Mouse (Mus musculus) intestine, embryonic 14.5 days (tissue): ENCODE data around the gene Fam228a. TPM values are rescaled to one million over a fixed set of nuclear protein-coding genes. Genes with fewer than 3 reads are reported as not detected.

ENCODE experiments used
- ATAC-seq: fragments of 200-750 bp; cut with Nextera tagmentation; replicated peaks from 2 replicates; pipeline ENCODE4 v1.8.0; 2017; ENCODE audit warnings: low read depth, moderate number of reproducible peaks, moderate TSS enrichment, moderate library complexity; ENCODE audit not compliant: low FRiP score, low TSS enrichment
- DNase-seq: peaks from one replicate; pipeline ENCODE4 v3.0.0-alpha.2; 2018; ENCODE audit warnings: low spot score
- H3K27ac ChIP-seq: fragments of 300-500 bp; sonication (generic); 2 replicates; pipeline ENCODE4 v1.5.1; 2014; ENCODE audit warnings: low read depth, mild to moderate bottlenecking, control low read depth
- H3K27me3 ChIP-seq: fragments of 300-500 bp; sonication (generic); replicated peaks from 2 replicates; pipeline ENCODE4 v1.6.1; 2014; ENCODE audit warnings: low read length, control low read depth; ENCODE audit not compliant: control insufficient read depth, insufficient read depth
- H3K36me3 ChIP-seq: fragments of 300-500 bp; sonication (generic); 2 replicates; pipeline ENCODE4 v1.6.1; 2014; ENCODE audit warnings: low read length, control low read depth; ENCODE audit not compliant: control insufficient read depth, insufficient read depth
- H3K4me1 ChIP-seq: fragments of 300-500 bp; sonication (generic); replicated peaks from 2 replicates; pipeline ENCODE4 v1.6.1; 2014; ENCODE audit warnings: low read length, control low read depth, mixed read lengths; ENCODE audit not compliant: control insufficient read depth, insufficient read depth
- H3K4me2 ChIP-seq: fragments of 300-500 bp; sonication (generic); 2 replicates; pipeline ENCODE4 v1.6.1; 2014; ENCODE audit warnings: low read length
- H3K4me3 ChIP-seq: fragments of 300-500 bp; sonication (generic); 2 replicates; pipeline ENCODE4 v1.5.1; 2014; ENCODE audit warnings: low read depth, low read length, control low read depth, mixed read lengths
- H3K9ac ChIP-seq: fragments of 300-500 bp; sonication (generic); 2 replicates; pipeline ENCODE4 v1.6.1; 2014; ENCODE audit warnings: mild to moderate bottlenecking, low read length
- H3K9me3 ChIP-seq: fragments of 300-500 bp; sonication (generic); 2 replicates; pipeline ENCODE4 v1.6.1; 2016; ENCODE audit warnings: low read length, control low read depth; ENCODE audit not compliant: control insufficient read depth
- WGBS: fragments of 180-500 bp; shearing (Covaris S2); extraction: QIAGEN DNeasy Blood & Tissue Kit; methylation state at CpG from one replicate; pipeline ENCODE4 v1.1.7; 2014; 5-methylcytosine and 5-hydroxymethylcytosine counted together
- polyA plus RNA-seq: library from polyadenylated mRNA; unstranded; fragments of >200 nt; fragmentation: Nextera tagmentation; extraction: Ambion mirVana; gene quantifications from 2 replicates; pipeline ENCODE4 v1.2.1, GENCODE M21; 2014

Fam228a gene
- polyA plus RNA-seq, 1 experiment from 2014 or later: 0.16 TPM

- DNase-seq: no peak
- Histone ChIP-seq H3K4me3 (no peak overlapping the region), H3K36me3 (no peaks in the 10 kb centered on the region), H3K27me3 (no peaks in the 10 kb centered on the region), H3K9ac (no peak overlapping the region), H3K4me2 (no peak overlapping the region), H3K9me3 (no peaks in the 10 kb centered on the region), H3K4me1 (no peaks in the 10 kb centered on the region), H3K27ac (no peak overlapping the region)
- no peak for ATAC-seq
- WGBS: 97% methylated on average over 3 of the region's 3 CpGs
These were observed 9.1 kb downstream of the Fam228a start for GRCm38 (mm10) chr12:4729165-4729564.

DNA sequence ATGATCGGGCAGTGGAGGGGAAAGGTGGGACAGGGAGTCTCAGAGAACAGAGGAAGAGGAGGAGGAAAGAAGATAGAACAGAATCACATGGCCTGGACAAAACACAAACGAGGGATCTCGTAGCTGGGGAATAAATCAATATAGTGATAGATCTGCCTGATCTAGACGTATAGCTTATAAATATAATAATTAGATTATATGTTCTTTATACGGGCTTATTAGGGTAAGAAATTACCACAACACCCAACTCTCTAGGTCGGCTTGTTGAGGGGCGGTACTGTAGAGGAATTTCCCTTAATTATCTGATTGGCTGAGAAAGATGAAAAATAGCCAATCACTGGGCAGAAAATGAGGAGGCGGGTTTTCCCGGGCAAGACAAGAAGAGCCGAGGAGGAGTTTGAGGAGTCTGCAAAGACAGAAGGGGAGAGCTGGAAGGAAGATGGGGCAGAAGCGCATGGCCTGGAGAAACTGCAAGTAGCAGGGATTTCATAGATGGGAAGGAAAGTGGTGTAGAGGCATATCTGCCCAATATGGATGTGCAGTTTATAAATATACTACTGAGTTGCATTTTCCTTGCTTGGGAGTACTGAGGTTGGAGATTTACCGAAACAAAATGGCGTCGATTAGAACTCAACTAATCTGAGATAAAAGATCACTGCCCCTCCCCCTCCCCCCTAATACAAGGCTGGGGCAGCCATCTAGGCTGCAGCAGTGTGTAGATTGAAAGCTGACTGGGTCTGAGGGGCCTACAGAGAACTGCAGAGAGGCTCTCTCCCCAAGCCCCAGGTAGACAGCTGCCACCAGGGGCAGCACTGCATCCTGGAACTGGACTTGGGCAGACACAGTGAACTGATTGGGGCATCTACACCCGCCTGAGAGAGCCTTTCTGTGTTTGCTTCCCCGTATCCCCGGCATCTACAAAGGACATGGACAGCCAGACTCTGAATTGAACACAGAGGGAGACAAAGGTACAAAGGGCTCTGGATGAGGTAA lies 18.2 kb downstream of the Fam228a start:
- no peak overlapping the region for H3K4me2 ChIP-seq
- no peaks in the 10 kb centered on the region for H3K36me3 ChIP-seq
- no peak overlapping the region for H3K27ac ChIP-seq
- H3K4me3 ChIP-seq: no peak overlapping the region
- no peaks in the 10 kb centered on the region for H3K4me1 ChIP-seq
- no peak for DNase-seq
- no peak overlapping the region for H3K9ac ChIP-seq
- H3K9me3 ChIP-seq: no peaks in the 10 kb centered on the region
- H3K27me3 ChIP-seq: no peaks in the 10 kb centered on the region
- ATAC-seq: no peak
- WGBS: 71% methylated on average over 17 of the region's 17 CpGs

DNA sequence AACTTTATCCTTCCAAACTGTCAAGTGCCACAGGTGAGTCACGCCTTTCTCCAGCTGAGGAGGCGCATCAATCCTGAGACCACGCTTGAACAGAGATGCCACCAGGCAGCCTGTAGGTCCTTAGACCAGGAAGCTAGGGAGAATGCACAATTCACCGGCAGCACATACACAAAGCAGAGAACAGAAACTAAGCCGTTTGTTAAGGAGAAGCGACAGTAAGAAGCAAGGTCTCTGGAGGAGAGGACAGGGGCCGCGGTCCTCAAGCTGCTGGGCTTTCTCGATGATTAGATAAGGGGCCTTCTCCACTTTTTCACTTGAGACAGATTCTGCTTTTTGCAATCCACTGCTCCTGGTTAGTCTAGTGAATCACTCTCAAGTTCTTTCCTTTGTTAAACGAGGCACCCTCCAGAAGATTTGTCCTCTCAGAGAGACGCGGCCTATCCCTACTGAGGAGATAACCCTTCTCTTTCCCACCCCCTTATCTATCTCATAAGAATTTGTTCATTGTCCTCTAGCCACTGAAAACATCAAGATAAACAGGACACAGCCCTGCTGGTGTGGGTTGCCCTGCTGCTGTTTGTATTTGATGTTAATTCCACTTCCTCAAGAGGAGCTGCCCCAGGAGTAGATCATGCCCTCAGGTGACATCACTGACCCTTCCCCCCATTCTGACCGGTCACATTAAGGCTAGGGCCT lies 19.0 kb downstream of the Fam228a start:
- no peaks in the 10 kb centered on the region for H3K4me1 ChIP-seq
- no peak overlapping the region for H3K9ac ChIP-seq
- WGBS: 64% methylated on average over 13 of the region's 13 CpGs
- ATAC-seq (no peak), DNase-seq (no peak)
- H3K27me3 ChIP-seq: no peaks in the 10 kb centered on the region
- no peaks in the 10 kb centered on the region for H3K9me3 ChIP-seq
- H3K36me3 ChIP-seq: no peaks in the 10 kb centered on the region
- no peak overlapping the region for H3K4me2 ChIP-seq
- H3K4me3 ChIP-seq: no peak overlapping the region
- H3K27ac ChIP-seq: no peak overlapping the region

DNA sequence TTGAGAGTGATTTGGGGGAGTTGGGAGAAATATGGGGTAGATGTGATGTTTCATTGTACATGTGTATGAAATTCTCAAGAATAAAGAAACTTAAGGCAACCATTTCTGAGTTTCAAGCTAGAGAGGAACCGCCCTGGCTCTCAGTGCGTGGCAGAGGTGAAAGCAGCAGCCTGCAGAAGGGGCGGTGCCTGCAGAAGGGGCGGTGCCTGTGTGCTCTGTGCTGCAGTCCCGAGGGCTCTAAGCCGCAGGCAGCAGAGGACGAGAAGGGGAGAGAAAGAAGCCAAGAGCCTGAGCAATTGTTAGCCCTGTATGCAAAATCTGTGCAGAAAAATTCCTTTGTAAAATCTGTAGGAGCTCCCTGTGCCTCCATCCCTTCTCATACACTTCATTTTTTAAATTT lies 20.8 kb downstream of the Fam228a start:
- Histone ChIP-seq H3K4me3 (no peak overlapping the region), H3K9me3 (no peaks in the 10 kb centered on the region), H3K4me2 (peak overlapping the region; percentile 23; the same call in 1 of the 2 replicates), H3K27ac (no peak overlapping the region), H3K27me3 (no peaks in the 10 kb centered on the region), H3K4me1 (no peaks in the 10 kb centered on the region), H3K36me3 (peaks cover 3% of the 10 kb centered on the region), H3K9ac (no peak overlapping the region)
- ATAC-seq (peak; percentile 73; the same call in 1 of the 2 replicates), DNase-seq (no peak)
- WGBS: 10% methylated on average over 7 of the region's 7 CpGs

DNA sequence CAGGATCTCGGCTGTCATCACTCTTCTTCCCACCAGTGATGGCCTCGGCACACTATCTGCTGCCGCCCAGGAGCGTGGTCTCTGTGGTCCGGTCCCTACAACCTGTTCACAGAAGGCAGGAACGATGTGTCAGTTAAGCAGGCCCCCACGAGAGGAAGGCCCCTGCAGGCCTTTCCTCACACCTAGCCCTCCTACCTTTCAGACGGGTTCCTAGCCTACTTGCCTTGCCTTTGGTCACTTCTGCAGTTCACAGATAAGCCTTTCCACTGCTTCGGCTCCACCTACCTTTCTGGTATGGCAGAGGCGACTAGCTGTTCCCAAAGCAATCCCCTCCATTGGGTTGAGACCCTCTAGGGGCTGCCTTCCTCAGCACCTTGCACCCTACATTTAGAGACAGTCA lies 22.6 kb downstream of the Fam228a start:
- DNase-seq (no peak), ATAC-seq (no peak)
- WGBS: 79% methylated on average over 10 of the region's 10 CpGs
- no peaks in the 10 kb centered on the region for H3K27me3 ChIP-seq
- H3K9ac ChIP-seq: no peak overlapping the region
- H3K36me3 ChIP-seq: peaks cover 11% of the 10 kb centered on the region
- H3K9me3 ChIP-seq: no peaks in the 10 kb centered on the region
- H3K27ac ChIP-seq: no peak overlapping the region
- no peak overlapping the region for H3K4me2 ChIP-seq
- H3K4me1 ChIP-seq: no peaks in the 10 kb centered on the region
- H3K4me3 ChIP-seq: no peak overlapping the region

DNA sequence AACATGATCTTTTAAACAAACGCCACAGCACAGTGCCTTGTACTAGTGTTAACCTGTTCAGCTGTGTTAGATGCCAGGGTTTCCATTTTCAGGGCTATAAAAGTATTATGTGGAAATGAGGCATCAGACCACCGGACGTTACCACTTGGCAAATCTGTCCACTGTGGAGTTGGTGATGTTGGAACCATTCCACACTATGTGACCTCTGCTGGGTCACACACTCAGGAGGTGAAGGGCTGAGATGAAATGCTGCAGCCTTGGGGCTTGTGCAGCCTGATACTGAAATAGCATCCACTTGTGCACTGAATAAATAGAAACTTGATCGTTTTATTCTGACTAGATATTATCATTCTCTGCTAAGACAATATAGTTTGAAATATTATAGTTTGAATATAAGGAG lies 24.9 kb downstream of the Fam228a start:
- DNase-seq (no peak), ATAC-seq (no peak)
- H3K4me1 ChIP-seq: no peaks in the 10 kb centered on the region
- H3K9ac ChIP-seq: no peak overlapping the region
- H3K27me3 ChIP-seq: no peaks in the 10 kb centered on the region
- H3K4me2 ChIP-seq: no peak overlapping the region
- H3K4me3 ChIP-seq: no peak overlapping the region
- H3K27ac ChIP-seq: no peak overlapping the region
- H3K9me3 ChIP-seq: no peaks in the 10 kb centered on the region
- WGBS: 49% methylated on average over 4 of the region's 4 CpGs
- H3K36me3 ChIP-seq: peaks cover 26% of the 10 kb centered on the region

GRCm38 (mm10) chr12:4709926-4710325 lies 28.3 kb downstream of the Fam228a start:
- H3K27ac ChIP-seq: no peak overlapping the region
- no peak overlapping the region for H3K9ac ChIP-seq
- H3K36me3 ChIP-seq: peaks cover 46% of the 10 kb centered on the region
- H3K9me3 ChIP-seq: no peaks in the 10 kb centered on the region
- DNase-seq: no peak
- H3K27me3 ChIP-seq: no peaks in the 10 kb centered on the region
- 89% methylated on average over 7 of the region's 7 CpGs for WGBS
- no peak overlapping the region for H3K4me3 ChIP-seq
- H3K4me1 ChIP-seq: no peaks in the 10 kb centered on the region
- ATAC-seq: no peak
- no peak overlapping the region for H3K4me2 ChIP-seq

DNA sequence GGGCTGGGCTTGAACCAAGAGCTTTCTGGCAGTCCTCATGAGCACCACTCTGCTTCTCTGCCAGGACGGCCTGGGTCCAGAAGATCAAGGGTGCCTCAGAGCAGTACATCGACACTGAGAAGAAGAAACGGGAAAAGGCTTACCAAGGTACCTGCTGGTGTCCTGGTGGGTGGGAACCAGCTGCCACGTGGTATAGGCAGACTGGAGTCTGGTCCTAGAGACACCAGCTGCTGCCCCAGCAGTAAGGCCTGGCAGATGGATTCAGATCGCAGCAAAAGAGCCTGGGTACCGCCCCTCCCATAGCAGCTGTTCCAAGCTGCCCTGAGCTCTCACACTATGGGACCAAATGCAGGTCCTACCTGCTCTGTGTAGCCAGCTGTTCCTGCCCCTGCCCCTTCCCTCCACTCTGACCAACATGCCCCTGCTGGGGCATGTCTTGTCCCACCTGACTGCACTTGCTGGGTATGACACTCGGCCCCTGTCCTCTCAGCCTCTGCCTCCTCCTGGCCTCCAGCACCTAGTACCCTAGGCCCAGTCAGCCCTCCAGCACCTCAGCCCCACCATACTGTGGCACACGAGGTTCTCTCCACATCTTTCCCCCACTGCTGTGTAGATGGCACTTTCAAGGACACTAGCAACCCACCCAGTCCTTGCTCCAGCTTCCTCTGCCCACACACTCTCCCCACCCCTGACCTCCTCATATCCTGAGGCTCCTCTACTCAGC lies 29.2 kb downstream of the Fam228a start:
- Histone ChIP-seq H3K4me2 (no peak overlapping the region), H3K27ac (no peak overlapping the region), H3K36me3 (peaks cover 46% of the 10 kb centered on the region), H3K27me3 (no peaks in the 10 kb centered on the region), H3K9me3 (no peaks in the 10 kb centered on the region), H3K9ac (no peak overlapping the region), H3K4me1 (no peaks in the 10 kb centered on the region), H3K4me3 (no peak overlapping the region)
- WGBS: 80% methylated on average over 8 of the region's 8 CpGs
- peak; percentile 45 for DNase-seq
- no peak for ATAC-seq
